Mouse (Mus musculus): Measurements from ENCODE around the gene Olah.

DNA sequence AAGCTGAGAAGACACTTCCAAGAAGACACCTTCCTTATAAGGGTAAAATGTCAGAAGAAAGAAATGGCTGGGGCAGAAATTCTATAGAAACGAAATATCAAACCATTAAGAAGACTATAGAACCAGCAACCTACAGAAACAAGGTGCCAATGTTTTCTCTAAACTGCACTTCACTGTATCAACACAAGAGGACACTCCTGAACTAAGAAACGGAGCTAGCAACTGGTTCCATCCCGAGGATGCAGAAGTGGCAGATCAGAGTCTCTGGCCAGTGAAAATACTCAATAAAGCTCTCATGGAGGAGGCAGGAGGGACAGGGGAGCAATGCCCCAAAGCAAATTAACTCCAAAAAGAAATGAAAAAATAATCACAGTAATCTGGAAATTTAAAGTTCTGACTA, 48.1 kb downstream of the Olah start:
- TF ChIP-seq CHD2 (IDR thresholded peaks at IDR 0.05; ENCODE audit: low read depth, low read length) (no peak), MAFK (IDR thresholded peaks at IDR 0.05; ENCODE audit: insufficient read depth, low read depth, low read length) (no peak), HCFC1 (IDR thresholded peaks at IDR 0.05; ENCODE audit: borderline replicate concordance, insufficient read depth, low read length) (no peak), ZNF384 (IDR thresholded peaks at IDR 0.05; ENCODE audit: low read depth, low read length) (no peak)

All from ES-E14 (cell line).